Mouse (Mus musculus): ENCODE results near the gene Hsd17b1.

Hsd17b1 gene

GRCm38 (mm10) chr11:101128996-101129577 lies 50.9 kb downstream of the Hsd17b1 start:
- DNase-seq (ENCODE audit: low spot score), result no peak

All from testis, postnatal 10 days (tissue).